Mouse (Mus musculus) limb, embryonic 12.5 days (tissue): ENCODE measurements around the gene Cdk4. TPM values are rescaled to one million over a fixed set of nuclear protein-coding genes. Genes with fewer than 3 reads are reported as not detected.

ENCODE experiments used
- ATAC-seq: fragments of 200-750 bp; cut with Nextera tagmentation; 2 replicates; pipeline ENCODE4 v1.8.0; 2017; ENCODE audit warnings: low read depth, moderate TSS enrichment; ENCODE audit not compliant: insufficient number of reproducible peaks, insufficient read depth, low FRiP score, low TSS enrichment
- H3K27ac ChIP-seq: fragments of 300-500 bp; sonication (generic); 2 replicates; pipeline ENCODE4 v1.5.1; 2016; ENCODE audit warnings: mild to moderate bottlenecking, moderate library complexity
- H3K27me3 ChIP-seq: fragments of 300-500 bp; sonication (generic); 2 replicates; pipeline ENCODE4 v1.6.1; 2016; ENCODE audit warnings: mild to moderate bottlenecking, moderate library complexity
- H3K36me3 ChIP-seq: fragments of 300-500 bp; sonication (generic); 2 replicates; pipeline ENCODE4 v1.6.1; 2016; ENCODE audit warnings: mild to moderate bottlenecking, moderate library complexity
- H3K4me1 ChIP-seq: fragments of 300-500 bp; sonication (generic); replicated peaks from 2 replicates; pipeline ENCODE4 v1.6.1; 2016
- H3K4me2 ChIP-seq: fragments of 300-500 bp; sonication (generic); 2 replicates; pipeline ENCODE4 v1.6.1; 2016; ENCODE audit warnings: mild to moderate bottlenecking, moderate library complexity
- H3K4me3 ChIP-seq: fragments of 300-500 bp; sonication (generic); replicated peaks from 2 replicates; pipeline ENCODE4 v1.5.1; 2016; ENCODE audit warnings: mild to moderate bottlenecking
- H3K9ac ChIP-seq: fragments of 300-500 bp; sonication (generic); replicated peaks from 2 replicates; pipeline ENCODE4 v1.6.1; 2016; ENCODE audit warnings: mild to moderate bottlenecking, moderate library complexity
- H3K9me3 ChIP-seq: fragments of 300-500 bp; sonication (generic); 2 replicates; pipeline ENCODE4 v1.6.1; 2016; ENCODE audit warnings: mild to moderate bottlenecking, moderate library complexity
- WGBS: fragments of 180-500 bp; shearing (Covaris S2); methylation state at CpG from one replicate; pipeline ENCODE4 v1.1.7; 2016; 5-methylcytosine and 5-hydroxymethylcytosine counted together
- polyA plus RNA-seq: library from polyadenylated mRNA; unstranded; fragments of >200 nt; fragmentation: Nextera tagmentation; extraction: Ambion mirVana; gene quantifications from 2 replicates; pipeline ENCODE4 v1.2.1, GENCODE M21; 2016

Cdk4 gene
- polyA plus RNA-seq, result 2,363 and 2,376 TPM in 2 replicates

DNA sequence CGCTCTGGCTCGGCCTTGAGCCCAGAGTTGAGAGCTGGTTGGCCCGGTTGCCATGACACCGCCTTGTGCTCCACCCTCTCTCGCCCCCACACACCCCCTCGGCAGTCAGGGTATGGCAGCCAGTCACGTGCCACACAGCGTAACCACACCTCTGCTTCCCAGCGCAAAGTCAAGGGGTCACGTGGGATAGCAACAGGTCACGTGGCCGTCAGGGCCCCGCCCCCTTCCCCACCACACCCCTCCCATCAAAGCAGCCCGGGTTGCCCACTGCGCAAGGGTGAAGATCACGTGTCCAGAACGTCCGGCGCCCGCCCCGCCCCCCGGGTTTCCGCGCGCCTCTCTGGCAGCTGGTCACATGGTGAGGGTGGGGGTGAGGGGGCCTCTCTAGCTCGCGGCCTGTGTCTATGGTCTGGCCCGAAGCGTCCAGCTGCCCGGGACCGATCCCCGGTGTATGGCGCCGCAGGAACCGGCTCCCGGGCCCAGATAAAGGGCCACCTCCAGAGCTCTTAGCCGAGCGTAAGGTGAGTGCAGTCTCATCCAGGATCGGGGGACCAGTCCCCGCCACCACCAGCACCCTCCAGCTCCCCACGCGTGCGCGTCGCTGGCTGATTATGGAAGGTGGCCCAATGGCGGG, at the start of gene Cdk4:
TSS of gene Cdk4 (plus strand) at position 296 of the 634 bp plus-strand sequence.
- Histone ChIP-seq H3K9ac (peak within 1 kb of the TSS; percentile 97), H3K4me1 (peaks cover 31% of the 10 kb centered on the region)
- WGBS, result under 1% methylated on average over 44 of the region's 46 CpGs

DNA sequence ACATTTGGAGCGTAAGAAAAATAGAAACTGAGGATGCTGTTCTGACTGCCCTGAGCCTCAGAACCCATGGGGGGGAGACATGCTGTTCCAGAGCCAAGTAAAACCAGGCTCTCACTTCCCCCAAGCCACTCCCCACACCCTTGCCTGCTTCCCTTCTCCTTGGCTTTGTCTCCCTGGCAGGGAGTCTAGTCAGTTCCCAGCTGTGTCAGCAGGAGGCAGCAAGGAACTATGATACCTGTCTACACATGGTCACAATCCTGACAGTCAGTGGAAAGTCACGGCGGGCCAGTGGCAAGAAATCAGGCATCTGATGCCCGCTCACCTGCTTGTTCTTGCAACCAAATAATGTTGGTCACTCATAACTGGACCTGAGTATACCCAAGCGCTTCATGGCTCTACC, 46.8 kb upstream of the Cdk4 start:
- no peaks in the 10 kb centered on the region for H3K27me3 ChIP-seq
- no peak overlapping the region for H3K9ac ChIP-seq
- H3K27ac ChIP-seq, result peak overlapping the region; percentile 57; the same call in 1 of the 2 replicates
- no peak; the same call in 1 of the 2 replicates for ATAC-seq
- peaks cover 8% of the 10 kb centered on the region for H3K4me1 ChIP-seq
- H3K4me3 ChIP-seq, result no peak overlapping the region
- H3K4me2 ChIP-seq, result no peak overlapping the region
- 55% methylated on average over 5 of the region's 5 CpGs for WGBS
- H3K9me3 ChIP-seq, result no peaks in the 10 kb centered on the region
- H3K36me3 ChIP-seq, result 0 out of 2 replicates have a peak, but pooled peaks cover 1% of the 10 kb centered on the region

More for the DNA sequence above, at the start of gene Cdk4:
- Histone ChIP-seq H3K4me3 (peak within 1 kb of the TSS; percentile 88), H3K36me3 (peaks cover 38% of the 10 kb centered on the region), H3K9me3 (no peaks in the 10 kb centered on the region), H3K27me3 (peaks cover 34% of the 10 kb centered on the region), H3K4me2 (peak within 1 kb of the TSS; percentile 79), H3K27ac (peak within 1 kb of the TSS; percentile 89)
- ATAC-seq, result peak; percentile 87

DNA sequence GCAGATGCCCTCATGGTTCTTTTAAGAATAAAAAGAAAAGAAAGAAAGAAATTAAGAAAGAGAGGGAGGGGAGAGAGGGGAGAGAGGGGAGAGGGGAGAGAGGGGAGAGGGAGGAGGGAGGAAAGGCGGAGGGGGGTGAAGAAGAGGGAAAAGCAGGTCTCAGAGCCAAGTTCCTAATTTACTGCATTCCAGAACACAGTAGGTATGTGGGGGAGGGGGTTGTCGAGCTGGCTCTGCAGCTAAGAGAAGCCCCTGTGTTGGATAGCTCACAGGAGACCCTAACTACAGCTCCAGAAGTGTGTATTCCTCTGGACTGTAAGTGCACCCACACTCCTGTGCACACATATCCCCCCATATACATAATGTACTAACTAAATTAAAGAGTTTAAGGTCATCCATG, 46.3 kb upstream of the Cdk4 start:
- Histone ChIP-seq H3K4me2 (0 out of 2 replicates have a peak overlapping the region, but pooled peaks have one; percentile 2), H3K9ac (no peak overlapping the region), H3K27ac (peak overlapping the region; percentile 57; the same call in 1 of the 2 replicates), H3K4me1 (peaks cover 8% of the 10 kb centered on the region), H3K9me3 (no peaks in the 10 kb centered on the region), H3K27me3 (no peaks in the 10 kb centered on the region), H3K4me3 (no peak overlapping the region), H3K36me3 (peaks cover 7% of the 10 kb centered on the region; the same call in 1 of the 2 replicates)
- WGBS, result 17% methylated on average over 2 of the region's 2 CpGs
- no peak; the same call in 1 of the 2 replicates for ATAC-seq

DNA sequence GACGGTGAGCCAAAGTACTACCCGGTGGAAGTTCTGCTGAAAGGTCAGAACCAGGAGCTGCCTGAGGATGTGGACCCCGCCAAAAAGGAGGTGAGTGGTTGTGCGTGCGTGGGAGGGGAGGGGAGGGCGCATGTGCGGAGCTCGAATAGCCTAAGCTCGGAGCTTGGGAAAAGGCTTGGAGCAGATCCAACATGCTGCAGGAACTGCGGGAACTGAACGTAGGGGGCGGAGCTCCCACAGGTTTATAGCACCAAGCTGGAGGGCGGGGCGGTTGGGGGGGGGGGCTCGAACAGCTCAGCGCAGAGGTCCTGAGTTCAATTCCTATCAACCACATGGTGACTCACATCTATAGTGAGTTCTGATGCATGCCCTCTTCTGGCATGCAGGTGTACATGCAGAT, 44.9 kb upstream of the Cdk4 start:
- H3K9ac ChIP-seq, result no peak overlapping the region
- H3K4me1 ChIP-seq, result peaks cover 8% of the 10 kb centered on the region
- H3K27me3 ChIP-seq, result no peaks in the 10 kb centered on the region
- no peak for ATAC-seq
- H3K4me2 ChIP-seq, result no peak overlapping the region
- no peaks in the 10 kb centered on the region for H3K9me3 ChIP-seq
- no peak overlapping the region for H3K27ac ChIP-seq
- H3K4me3 ChIP-seq, result no peak overlapping the region
- H3K36me3 ChIP-seq, result peaks cover 19% of the 10 kb centered on the region
- 70% methylated on average over 16 of the region's 16 CpGs for WGBS

DNA sequence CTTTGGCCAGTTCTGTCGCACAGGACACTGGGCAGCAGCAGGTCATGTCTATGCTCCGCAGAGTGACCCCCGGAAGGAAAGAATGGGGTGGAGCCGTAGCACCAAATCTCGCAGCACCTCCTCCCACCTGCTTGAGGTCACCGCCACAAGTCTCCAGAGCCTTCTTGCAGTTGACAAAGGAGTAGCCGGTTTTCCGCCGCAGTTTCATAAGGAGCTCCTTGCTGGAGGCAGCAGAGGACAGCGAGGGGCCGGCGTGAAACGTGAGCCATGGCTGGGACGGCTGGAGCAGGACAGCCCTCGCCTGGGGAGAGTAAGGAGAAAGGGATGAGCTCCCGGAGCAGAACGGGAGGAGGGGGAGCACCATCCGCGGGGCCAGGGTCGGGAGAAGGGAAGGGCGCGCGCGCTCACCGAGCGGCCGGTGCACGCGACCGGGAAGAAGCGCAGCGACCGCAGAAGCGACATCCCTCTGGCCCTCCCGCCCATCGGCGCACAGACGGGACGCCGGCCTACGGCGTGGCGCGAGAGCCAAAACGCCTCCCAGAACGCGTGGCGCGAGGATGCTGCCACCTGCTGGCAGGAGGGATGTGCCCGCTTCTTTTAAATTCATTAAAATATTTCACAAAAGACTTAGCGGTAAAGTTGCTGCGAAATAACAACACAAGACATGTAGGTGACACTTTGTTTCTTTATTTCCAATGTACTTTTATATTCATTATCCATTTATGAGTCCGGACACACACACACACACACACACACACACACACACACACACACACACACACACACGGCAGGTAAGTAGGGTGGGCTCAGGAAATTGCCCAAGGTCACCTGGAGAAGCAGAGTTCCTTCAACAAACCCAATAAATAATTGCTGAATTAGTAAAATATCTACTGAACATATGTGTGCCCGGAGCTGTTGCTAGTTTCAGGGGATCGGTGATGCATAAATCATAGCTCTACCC, 32.7 kb upstream of the Cdk4 start, which contains the start of gene Tsfm:
TSS of gene Tsfm (minus strand) at position 505 of the 961 bp plus-strand sequence.
- H3K9ac ChIP-seq, result peak within 1 kb of the TSS; percentile 84
- 6% methylated on average over 56 of the region's 56 CpGs for WGBS

DNA sequence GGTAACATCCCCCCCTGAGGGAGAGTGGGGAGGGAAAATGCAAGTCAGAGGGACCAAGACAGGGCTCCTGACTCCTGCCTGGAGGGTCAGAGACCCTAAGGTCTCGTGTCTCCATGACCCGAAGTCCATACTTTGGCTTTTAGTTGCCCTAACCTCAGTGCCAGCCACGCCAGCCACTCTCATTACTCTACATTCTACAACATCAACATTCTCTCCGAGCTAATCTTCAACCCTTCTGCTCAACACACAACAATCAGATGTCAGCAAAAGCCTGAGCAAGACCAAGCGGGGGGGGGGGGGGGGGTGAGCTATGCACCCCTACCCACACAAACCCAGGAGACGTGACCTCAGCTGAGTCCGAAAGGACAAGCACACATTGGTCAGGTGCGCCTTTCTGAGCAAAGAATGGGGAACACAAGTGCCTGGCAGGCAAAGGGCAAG, 30.0 kb upstream of the Cdk4 start:
- Histone ChIP-seq H3K27ac (no peak overlapping the region), H3K9ac (no peak overlapping the region; the same call in 1 of the 2 replicates), H3K4me2 (no peak overlapping the region), H3K4me1 (peaks cover 8% of the 10 kb centered on the region; the same call in 1 of the 2 replicates), H3K9me3 (no peaks in the 10 kb centered on the region), H3K36me3 (peaks cover 12% of the 10 kb centered on the region), H3K4me3 (no peak overlapping the region), H3K27me3 (peaks cover 5% of the 10 kb centered on the region; the same call in 1 of the 2 replicates)
- 84% methylated on average over 8 of the region's 8 CpGs for WGBS
- no peak for ATAC-seq

More for the DNA sequence above, 32.7 kb upstream of the Cdk4 start, which contains the start of gene Tsfm:
- Histone ChIP-seq H3K4me3 (peak within 1 kb of the TSS; percentile 84), H3K36me3 (peaks cover 39% of the 10 kb centered on the region), H3K9me3 (no peaks in the 10 kb centered on the region), H3K4me1 (peaks cover 8% of the 10 kb centered on the region; the same call in 1 of the 2 replicates), H3K27ac (peak within 1 kb of the TSS; percentile 67), H3K4me2 (peak within 1 kb of the TSS; percentile 85), H3K27me3 (no peaks in the 10 kb centered on the region)
- peak; percentile 75 for ATAC-seq

DNA sequence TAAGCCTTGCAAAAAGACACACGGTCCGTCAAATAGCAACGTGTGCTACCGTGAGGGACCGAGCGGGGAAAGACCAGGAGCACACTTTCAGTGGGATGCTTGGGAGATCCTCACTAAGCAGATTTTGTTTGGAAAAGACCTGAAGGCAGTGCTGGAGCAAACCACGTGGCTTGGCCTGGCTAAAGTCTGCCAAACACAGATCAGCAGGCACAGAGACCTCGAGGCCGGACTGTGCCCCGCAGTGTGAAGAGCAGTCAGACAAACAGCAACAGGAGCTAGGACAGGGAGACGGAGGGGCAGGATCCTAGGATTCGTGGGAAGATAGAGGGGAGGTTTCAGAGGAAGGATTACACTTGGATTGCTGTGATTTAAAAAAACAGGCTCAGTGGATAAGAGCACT, 27.1 kb upstream of the Cdk4 start:
- H3K27ac ChIP-seq, result no peak overlapping the region

DNA sequence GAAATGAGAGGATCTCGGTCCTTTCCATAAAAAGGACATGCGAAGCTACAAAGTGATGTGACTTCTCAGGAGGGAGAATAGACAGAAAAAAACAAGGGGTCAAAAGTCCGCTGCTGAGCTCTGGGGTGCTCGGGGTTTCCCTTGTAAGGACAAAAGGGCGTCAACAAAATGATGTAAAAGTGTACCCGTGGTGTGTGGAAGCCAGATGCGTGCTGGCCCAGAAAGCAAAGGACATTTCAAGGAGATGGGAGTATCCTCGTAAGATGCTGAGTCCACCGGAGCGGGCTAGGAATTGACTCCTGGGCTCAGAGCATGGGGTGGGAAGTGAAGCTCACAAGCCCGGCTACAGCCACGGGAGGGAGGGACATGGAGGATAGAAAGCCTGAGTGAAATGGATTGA, 25.7 kb upstream of the Cdk4 start:
- no peak for ATAC-seq
- H3K9me3 ChIP-seq, result no peaks in the 10 kb centered on the region
- H3K4me2 ChIP-seq, result no peak overlapping the region
- H3K4me3 ChIP-seq, result no peak overlapping the region
- no peak overlapping the region for H3K9ac ChIP-seq
- H3K27me3 ChIP-seq, result peaks cover 19% of the 10 kb centered on the region
- peaks cover 8% of the 10 kb centered on the region for H3K4me1 ChIP-seq
- no peaks in the 10 kb centered on the region for H3K36me3 ChIP-seq
- H3K27ac ChIP-seq, result no peak overlapping the region
- 77% methylated on average over 12 of the region's 12 CpGs for WGBS

More for the DNA sequence above, 27.1 kb upstream of the Cdk4 start:
- Histone ChIP-seq H3K9ac (no peak overlapping the region), H3K9me3 (no peaks in the 10 kb centered on the region), H3K36me3 (no peaks in the 10 kb centered on the region), H3K4me2 (no peak overlapping the region), H3K27me3 (peaks cover 19% of the 10 kb centered on the region), H3K4me1 (0 out of 2 replicates have a peak, but pooled peaks cover 3% of the 10 kb centered on the region), H3K4me3 (no peak overlapping the region)
- ATAC-seq, result no peak
- 83% methylated on average over 12 of the region's 12 CpGs for WGBS

DNA sequence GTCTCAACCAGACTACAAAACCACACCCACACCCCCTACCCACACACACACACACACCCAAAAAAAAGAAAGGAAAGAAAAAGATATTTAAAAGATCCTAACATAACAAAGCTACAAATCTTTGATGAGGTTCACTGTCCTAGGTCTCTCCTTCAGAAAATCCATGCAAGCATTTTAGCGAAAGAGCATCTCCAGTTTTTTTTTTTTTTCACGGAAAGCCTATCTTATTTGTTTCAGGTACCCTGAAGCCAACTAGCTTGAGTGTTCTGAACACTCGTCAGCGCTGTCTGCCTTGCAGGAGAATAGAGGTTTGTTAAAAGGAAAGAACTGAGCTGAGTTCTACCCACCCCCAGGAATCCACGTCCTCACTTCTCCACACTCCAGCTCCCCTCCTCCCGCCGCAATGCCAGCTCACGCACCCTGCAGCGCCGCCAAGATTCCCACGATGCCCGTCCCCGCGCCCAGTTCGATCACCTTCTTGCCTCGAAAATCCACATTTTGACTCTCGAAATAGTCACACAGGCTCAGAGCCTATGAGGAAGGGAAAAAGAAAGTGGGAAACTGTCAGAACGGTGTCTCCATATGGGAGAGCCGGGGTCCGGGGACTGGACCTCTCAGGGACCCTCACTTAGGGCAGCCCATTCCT, 22.6 kb upstream of the Cdk4 start:
- peak; percentile 24; the same call in 1 of the 2 replicates for ATAC-seq
- H3K4me2 ChIP-seq, result peak overlapping the region; percentile 97
- H3K4me1 ChIP-seq, result peaks cover 12% of the 10 kb centered on the region
- H3K4me3 ChIP-seq, result peak overlapping the region; percentile 82
- no peaks in the 10 kb centered on the region for H3K9me3 ChIP-seq
- H3K36me3 ChIP-seq, result peaks cover 20% of the 10 kb centered on the region
- H3K27me3 ChIP-seq, result peaks cover 19% of the 10 kb centered on the region
- H3K27ac ChIP-seq, result no peak overlapping the region
- WGBS, result under 1% methylated on average over 20 of the region's 20 CpGs
- H3K9ac ChIP-seq, result peak overlapping the region; percentile 72

DNA sequence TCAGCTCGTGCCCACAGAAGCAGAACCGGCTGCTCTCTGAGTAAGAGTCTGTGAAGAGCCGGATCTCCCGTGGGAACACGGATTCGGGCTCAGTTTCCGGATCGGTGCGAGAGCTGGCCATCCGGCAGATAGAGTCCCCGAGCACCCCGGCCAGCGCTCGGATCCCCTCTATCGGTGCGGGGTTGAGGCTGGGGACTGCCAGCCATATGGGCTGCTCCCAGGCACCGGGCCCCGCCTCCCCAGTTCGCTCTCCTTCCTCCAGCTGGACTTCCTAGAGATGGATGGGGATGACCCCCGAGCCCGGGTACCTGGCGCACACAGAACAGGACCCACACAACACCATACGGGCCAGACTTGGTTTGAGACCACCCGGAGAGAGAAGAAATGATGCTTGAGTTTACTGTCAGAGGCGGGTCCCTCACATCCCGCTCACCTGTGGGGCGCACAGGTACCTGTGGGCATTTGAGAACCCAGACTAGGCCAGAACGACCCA, 22.0 kb upstream of the Cdk4 start, which contains the start of the genes Mettl1 and Eef1akmt3:
TSS of gene Mettl1 (plus strand) at position 141 of the 493 bp plus-strand sequence.
TSS of gene Eef1akmt3 (minus strand) at position 240 of the 493 bp plus-strand sequence.
- peak within 1 kb of the TSS; percentile 64 for H3K27ac ChIP-seq
- H3K4me3 ChIP-seq, result peak within 1 kb of the TSS; percentile 82
- ATAC-seq, result peak; percentile 72
- H3K27me3 ChIP-seq, result peaks cover 15% of the 10 kb centered on the region
- peak within 1 kb of the TSS; percentile 97 for H3K4me2 ChIP-seq
- no peaks in the 10 kb centered on the region for H3K9me3 ChIP-seq
- H3K36me3 ChIP-seq, result peaks cover 27% of the 10 kb centered on the region
- H3K9ac ChIP-seq, result peak within 1 kb of the TSS; percentile 72
- H3K4me1 ChIP-seq, result peaks cover 12% of the 10 kb centered on the region
- WGBS, result 0% methylated on average over 28 of the region's 28 CpGs
